Mouse (Mus musculus): ENCODE data around the gene Ap1b1.

Ap1b1 gene

DNA sequence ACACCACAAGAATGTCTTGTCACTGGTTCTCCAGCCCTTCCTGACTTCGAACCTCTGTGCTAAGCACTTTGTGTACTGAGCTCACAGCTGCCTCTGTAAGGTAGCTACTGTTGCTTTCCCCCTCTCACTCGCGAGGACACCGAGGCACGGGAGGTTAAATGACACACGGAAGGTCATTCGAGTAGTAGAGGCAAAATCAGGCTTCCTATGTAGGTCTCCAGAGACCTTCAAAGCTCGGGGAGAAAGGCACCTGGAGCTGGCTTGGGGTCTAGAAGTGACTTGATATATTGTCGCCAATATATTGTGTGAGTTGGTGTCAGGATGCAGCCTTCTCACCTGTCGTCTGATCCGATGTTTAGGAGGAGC lies 846 bp downstream of the Ap1b1 start:
- DNase-seq, result no peak

DNA sequence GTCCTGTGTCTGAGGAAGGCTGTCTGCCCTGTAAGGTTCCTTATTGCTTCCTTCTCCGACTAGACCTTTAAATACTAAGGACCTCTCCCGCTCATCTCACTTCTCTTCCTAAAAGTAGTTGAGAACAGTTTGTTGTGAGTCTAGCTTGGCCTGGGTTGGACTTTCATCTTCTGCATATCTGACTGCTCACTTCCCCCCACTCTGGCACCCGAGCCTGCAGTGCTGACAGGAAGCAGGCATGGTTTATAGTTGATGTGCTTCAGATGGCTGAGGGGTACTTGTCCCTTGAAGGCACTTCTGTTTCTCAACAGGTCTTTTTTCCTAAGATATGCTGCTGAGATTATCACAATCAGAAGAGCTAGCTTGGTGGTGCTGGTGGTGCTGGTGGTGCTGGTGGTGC lies 2.6 kb downstream of the Ap1b1 start:
- no peak for DNase-seq

DNA sequence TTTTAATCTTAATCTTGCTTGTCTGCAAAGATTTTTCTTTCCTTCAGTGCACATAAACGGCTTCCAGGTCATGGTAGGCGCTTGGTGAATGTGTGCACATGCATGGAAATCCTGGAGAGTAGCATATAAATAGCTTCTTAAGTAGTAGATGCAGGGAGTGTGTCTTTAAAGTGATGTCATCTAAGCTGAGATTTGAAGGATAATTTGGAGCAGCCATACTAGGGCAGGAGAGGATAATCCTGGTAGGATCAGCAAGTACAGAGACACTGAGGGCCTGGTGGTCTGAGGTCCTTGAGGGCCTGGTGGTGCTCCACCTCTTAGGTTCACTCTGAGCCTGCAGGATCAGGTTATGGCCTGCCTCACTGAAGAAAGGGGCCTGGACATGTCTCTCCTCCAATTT lies 5.8 kb downstream of the Ap1b1 start:
- no peak for DNase-seq

DNA sequence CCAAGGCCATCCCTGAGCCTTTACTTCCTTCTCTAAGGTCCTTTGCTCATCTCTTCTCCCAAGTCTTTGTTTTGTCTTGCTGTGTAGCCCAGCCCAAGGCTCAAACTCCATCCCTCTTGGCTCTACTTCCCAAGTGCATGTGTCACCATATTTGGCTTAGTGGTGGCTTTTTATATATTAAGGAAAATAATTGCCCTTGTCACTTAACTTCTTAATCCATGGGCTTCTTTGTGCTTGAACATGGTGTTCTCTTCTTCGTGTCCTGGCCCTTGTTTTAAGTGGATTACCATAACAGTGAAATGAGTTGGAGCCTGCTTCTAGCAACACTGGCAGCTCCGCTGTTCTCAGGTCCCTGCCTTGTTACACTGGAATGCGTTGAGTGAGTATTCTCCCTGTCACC lies 9.1 kb downstream of the Ap1b1 start:
- no peak for DNase-seq

DNA sequence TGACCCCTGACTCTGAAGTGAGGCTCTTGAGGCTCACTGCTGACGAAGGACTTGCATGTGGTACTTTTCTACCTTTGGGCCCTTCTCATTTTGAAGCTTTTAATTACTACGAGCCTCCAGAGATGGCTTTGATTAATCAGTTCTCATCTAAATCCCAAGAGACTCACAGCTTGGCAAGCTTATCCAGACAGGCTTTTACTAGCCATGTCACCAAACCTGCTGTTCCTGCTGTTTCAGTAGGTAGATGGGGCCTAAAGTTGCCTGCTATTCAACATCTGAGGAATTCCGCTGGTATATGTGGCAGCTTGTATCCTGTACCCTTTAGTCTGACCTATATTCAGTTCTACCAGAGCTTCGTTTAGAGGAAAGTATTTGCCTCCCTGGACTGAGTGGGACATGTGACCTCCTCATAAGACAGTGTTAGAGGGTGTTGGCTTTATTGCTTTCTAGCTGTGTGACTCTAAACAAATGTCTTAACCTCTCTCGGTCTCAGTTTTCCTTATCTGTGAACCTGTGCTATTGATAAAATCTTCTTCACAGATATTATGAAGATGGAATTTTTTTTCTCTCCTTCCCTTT lies 10.1 kb downstream of the Ap1b1 start:
- DNase-seq, result no peak

DNA sequence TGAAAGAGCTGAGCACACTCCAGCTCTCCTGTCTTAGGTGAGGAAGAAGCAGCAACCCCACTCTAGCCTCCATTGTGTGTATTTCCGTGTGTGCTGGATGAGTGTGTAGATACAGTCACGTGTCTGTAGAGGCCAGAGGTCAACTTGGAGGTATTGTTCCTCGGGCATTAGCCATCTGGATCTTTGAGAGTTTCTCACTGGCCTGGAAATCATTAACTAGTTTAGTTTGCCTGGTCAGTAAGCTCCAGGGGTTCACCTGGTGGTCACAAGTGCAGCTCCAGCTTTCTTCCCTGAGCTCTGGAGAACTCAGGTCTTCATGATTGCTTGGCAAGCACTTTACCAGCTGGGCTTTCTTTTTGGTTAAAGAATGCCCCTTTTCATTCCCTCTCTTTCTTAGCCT lies 11.7 kb downstream of the Ap1b1 start:
- no peak for DNase-seq

DNA sequence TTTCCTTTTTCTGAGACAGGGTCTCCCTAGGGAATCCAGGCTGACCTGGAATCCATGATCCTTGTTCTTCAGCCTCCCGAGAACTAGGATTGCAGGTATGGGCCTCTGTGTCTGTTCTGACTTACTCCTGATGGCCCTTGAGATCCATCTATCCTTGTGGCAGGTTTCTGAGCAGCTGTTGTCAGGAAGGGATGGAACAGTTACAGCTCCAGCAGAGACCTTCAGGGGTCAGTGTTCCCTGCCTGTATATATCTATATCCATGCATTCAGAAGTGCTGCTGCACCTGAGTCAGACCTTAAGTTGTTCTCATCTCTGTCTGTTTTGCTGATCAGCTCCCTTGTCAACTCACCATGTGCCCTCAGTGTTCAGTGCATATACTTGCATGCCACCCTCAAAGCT lies 12.1 kb downstream of the Ap1b1 start:
- DNase-seq, result no peak

DNA sequence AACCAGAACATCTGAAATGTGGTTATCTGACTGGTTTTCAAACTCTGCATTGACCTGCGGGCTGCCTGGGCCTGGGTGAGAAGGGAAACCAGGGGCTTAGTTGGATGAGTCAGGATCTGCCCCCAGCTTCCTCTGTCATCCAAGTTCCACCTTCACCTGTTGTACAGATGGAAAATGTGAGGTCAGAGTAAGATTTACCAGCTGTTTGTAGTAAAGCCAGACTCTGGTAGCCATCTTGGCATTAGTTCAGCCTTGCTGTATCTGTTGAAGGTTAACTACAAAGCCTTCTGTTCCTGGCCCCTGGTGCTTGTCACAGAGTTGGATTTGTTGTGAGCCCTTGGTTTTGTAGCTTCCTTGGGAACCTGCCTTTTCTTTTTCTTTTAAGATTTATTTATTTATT lies 13.6 kb downstream of the Ap1b1 start:
- DNase-seq, result no peak

DNA sequence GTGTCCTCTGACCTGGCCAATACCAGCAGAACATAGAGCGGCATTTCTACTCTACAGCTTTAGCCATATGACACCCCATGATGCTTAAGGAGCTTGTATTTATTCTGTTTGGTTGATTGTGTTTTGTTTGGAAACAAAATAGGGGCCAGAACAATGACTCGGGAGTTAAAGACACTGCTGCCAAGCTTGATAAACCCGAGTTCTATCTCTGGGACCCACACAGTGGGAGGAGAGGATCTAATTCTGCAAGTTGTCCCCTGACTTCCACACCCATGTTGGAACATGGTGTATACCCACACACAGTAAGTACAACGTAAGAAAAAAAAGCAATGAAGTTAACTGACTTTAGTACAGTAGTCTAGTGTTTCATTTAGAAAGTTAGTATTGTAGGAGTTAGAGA lies 16.2 kb downstream of the Ap1b1 start:
- DNase-seq, result no peak

DNA sequence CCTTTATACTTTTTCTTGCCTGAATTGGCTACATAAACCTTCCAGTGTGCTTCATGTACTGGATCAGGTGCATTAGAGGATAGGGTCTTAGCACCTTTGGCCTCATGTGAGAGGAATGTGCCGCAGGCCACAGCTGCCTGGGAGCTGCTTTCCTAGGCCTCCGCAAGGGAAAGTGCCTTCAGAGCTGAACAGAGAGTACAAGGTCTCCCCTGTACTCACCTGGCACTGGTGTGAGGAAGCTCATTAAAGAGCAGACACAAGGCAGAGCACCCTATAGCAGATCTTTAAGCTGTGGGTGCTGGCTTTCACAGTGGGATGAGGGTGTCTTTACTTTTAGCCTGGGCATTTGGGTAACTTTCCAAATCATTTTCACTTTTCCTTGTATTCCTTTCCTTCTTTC lies 18.9 kb downstream of the Ap1b1 start:
- no peak for DNase-seq

DNA sequence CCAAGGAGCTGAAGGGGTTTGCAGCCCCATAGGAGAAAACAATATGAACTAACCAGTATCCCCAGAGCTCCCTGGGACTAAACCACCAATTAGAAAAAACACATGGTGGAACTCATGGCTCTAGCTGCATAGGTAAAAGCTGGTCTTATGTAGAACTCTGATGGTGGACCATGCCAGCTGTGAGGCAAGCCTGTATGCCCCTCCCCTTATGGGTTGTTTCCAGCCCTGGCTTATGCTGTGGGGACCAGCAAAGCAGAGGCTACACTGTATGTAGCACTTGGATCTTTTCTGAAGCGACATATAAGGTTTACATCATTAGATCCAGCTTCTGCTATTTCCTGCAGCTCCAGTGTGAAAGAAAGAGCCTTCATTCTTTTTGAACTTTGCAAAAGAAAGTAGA lies 20.6 kb downstream of the Ap1b1 start:
- DNase-seq, result no peak

DNA sequence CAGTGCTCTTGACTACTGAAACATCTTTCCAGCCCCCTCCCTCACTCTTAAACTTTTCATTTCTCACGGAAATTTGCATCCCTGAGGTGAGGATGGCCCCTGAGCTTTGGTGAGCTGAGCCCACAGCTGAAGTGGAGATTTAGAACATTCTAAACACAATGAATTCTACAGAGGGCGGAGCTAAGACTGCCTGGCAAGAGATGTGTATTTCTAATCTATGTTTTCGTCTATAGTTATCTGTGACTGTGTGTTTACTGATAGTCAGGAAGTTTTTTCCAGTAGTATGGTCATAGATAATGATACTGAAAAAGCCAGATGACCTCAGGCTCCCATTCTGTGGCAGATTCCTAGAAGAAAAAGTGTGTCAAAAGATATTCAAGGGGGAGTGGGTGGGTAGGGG lies 22.2 kb downstream of the Ap1b1 start:
- no peak for DNase-seq

DNA sequence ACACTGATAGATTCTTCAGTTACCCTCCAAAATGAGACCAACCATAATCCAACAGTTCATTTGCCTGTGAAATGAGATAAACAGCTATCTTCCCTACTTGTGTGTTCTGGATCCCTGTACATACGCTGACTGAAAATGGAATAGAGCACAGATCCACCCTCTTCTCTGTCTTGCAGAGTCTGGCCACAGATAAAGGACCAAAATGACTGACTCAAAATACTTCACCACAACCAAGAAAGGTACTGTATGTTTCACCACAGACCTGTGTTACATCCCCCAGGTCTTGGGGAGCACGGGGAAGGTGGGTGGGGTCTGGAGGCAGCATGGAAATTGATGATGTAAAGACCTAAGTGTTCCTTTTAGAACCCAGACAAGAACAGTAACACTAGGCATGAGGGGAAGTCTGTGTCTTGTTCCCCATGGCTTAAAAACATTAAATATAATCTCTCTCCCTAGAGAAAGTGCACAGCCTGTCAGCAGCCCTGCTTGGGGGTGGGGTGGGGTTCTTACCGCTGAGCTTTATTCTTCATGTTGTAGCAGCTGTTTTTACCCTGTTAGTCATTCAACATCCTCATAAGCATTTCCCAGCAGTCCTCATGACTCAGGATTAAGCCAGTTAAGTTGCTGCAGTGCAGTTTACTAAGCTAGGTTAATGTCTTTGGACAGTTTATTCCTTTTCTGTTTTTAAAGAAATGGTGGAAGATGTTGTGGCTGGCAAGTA lies 22.9 kb downstream of the Ap1b1 start:
- no peak for DNase-seq

DNA sequence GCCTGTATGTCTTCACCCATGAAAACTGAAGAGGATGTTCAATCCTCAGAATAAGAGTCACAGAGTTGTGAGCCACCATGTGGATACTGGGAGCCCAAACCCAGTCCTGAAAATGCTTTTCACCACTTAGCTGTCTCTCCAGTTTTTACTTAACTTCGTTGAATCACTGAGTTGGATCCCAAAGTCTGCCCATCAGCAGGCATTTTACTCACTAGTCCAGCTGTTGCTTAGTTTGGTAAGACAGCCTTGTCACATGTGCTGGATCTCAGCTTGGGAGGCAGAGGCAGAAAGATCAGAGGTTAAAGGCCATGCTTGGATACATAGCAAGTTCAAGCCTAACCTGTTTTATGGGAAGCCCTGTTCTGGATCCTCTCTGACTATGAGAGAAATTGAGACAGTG lies 23.6 kb downstream of the Ap1b1 start:
- no peak for DNase-seq

DNA sequence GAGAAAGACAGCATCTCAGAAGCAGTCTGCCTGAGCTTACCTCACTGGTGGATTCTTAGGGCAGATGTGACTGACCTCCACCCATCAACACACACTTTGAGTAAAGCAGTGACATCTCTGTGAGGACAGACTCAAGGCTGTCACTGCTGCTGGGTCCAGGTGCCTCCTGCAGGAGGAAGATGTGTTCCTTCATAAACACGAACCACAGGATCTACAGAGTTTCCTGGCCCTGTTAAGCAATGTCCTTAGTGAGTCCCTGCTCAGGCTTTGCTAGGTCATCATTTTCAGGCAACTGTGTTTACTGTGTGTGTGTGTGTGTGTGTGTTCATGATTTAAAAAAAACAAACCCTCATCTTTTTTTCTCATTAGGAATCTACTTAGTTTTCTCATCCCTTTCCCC lies 24.9 kb downstream of the Ap1b1 start:
- no peak for DNase-seq

DNA sequence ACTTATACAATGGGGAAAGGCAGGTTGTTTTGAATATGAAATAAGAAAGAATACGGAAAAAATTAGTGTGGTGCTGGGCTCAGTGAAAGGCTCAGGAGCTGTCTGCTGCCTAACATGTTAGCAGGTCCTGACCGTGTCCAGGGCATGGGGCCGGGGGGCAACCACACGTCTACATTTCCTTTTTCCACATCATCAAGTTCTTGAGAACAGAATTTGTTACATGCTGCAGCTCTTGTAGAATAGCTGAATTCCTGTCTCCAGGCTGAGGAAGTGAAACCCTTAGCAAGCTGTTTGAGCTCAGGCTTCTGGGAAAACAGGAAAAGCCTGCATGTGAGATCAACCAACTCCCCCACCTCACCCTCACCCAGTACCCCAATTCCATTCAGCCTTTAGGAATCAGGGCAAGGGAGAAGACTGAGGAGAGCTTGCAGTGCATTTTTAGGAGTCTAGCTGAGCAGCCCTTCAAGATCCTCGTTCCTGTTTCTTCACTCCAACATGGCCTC lies 25.6 kb downstream of the Ap1b1 start:
- DNase-seq, result no peak

DNA sequence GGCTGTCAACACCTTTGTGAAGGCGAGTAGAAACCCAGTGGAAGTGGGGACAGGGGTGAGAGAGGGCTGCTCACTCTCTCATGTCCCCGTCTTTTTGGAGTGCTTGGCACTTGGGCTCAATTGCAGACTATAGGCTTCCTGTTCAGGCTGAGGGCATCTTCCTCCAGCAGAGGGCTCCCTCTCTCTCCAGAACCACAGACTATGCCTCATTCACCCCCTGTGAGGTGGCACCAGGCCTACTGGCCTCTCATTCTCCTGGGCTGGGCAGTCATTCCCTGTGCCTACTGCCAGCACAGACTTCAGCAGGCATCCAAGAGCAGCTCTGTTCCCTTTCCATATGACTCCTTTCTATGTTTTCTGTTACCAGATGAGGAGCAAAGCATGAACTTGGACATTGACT lies 29.1 kb downstream of the Ap1b1 start:
- DNase-seq, result peak; percentile 93 to 97

DNA sequence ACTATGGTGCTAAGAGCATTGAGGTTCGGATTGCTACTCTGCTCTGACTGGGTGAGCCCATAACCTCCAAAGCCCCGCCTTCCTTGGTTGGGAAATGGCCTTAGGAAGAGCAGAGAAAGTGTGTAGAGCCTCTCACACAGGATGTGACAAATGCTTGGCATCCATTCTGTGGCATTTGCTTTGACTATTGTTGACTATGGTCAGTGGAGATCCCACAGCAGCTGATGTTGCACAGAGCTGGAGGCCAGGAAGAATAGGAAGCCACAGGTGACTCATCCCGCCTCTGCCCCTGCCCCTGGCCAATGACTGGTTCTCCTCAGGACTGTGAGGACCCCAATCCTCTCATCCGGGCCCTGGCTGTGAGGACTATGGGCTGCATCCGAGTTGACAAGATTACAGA lies 29.7 kb downstream of the Ap1b1 start:
- DNase-seq, result no peak

DNA sequence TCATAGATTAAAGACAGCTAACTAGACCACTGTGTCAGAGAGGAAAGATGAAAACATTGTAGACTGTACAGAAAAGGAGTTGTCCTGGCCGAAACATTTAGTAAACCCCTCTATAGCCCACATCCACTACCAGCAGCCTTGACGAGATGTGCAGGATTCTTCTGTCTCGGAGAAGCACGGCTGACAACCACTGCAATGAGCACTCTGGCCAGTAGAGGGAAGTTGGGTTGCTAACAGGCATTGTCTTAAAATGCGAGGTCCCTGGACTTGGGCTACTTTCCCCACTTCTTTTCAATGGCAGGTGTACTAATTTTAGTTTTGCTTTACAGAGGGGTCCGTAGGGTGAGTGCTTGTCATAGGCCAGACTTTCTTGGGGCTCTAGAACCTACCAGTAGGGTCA lies 30.9 kb downstream of the Ap1b1 start:
- no peak for DNase-seq

DNA sequence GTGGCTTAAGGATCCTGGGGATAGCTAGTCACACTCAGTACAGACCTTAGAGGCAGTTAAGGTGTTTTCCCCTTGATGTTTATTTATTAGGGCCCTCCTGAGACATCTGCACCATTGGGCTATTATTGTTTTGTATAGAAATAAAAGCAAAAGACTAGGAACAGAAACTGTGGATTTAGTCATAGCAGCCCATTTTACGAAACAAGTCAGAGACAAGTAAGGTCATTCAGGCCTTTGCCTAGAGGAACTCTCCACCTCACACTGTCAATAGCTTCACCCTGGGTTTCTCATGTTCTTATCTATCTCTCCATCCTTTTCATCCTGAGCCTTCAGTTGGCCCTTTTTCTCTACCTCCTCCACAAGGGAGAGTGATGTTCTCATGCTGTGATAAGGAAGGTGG lies 38.5 kb downstream of the Ap1b1 start:
- no peak for DNase-seq

DNA sequence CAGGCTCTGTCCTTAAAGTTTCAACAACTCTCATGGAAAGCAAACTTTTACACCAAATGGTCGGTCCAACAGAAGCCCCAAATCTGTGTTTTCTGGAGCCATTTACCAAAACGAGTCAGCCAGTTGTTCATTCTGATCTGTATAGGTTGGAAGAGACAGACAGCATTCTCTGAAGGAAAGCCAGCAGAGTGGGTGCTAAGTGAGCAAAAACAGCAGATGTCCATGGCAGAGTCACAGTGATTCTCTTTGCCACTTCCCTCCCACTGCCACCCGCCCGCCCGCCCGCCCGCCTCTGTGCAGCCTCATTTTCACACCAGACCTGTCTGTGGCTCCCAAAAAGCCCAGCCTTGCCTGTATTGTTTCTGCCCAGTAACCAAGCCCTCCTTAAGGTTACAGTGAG lies 41.6 kb downstream of the Ap1b1 start:
- no peak for DNase-seq

DNA sequence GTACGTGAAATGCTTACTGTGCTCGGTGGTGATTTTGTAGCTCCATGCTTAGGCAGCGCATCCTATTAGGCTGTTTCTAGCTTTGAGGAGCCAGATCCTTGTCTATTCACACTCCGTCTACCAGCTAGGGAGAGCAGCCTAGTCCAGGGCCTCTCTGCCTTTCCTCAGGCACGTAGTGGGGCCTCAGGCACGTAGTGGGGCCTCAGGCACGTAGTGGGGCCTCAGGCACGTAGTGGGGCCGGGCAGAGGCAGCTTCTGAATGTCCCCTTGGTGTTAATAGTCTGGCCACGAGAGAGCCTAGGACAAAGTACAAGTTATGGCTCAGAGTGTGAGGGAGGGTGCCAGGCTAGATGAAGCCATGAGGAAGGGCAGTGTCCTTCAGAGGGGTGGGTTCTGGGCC lies 46.1 kb downstream of the Ap1b1 start:
- DNase-seq, result no peak

DNA sequence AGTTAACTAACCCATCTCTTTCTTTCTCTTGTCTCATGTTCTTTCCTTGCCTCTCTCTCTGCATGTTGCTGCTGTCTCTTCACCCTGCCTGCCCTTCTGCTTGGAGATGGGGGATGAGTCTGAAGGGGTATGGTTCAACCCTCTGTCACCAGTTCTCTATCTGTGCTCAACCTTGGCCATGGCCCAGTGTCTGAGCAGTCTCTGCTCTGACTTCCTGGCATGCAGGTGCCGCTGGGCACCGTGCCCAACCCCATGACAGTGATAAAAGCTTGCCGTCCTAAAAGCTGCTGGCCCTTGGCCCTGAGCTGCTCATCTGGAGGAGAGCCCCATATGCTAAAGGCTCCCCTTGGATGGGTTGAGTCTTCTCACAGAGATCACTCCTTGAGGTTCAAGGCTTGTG lies 46.5 kb downstream of the Ap1b1 start:
- peak; percentile 74 to 77 for DNase-seq

DNA sequence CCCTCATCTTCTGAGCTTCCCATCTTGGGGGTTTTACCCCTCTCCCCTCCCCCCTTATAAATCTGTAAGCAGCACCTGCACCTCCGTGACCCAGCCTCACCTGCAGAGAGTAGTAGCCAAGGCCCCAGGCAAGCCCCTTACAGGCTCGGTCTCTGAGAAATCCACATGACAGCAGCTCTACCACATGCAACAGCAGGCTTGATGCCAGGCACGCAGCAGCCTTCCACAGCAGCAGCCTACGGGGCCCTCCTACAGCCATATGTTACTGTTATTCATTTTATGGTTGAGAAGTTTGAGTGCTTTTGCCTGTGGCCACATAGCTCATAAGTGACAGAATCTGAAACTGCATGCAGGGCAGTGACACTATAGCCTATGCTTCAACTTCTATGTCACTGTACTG lies 48.8 kb downstream of the Ap1b1 start:
- peak in 1 of 2 experiments; percentile 28 for DNase-seq

All from cerebellum, adult 18-20 months (tissue).